7 mouse cellular contexts compared by ENCODE assay signal in genomic region chr12:85200929-85201829, GRCm38 (mm10). TPM values are rescaled to one million over a fixed set of nuclear protein-coding genes. Genes with fewer than 3 reads are reported as not detected.
A peak's percentile ranks its signal among the peaks of the same experiment; 100 is the strongest.
DNase-seq lines count a peak whose midpoint lies in the region; ATAC-seq and TF ChIP-seq lines count a peak whose summit lies in the region.

No protein-coding gene starts in this region.

- H3K9me3 ChIP-seq in stomach, embryonic 14.5 days (ENCODE audit: control insufficient read depth, low read depth, low read length) = no peaks in the 10 kb centered on the region
- no peaks in the 10 kb centered on the region for H3K9me3 ChIP-seq in stomach, postnatal 0 days (ENCODE audit: control insufficient read depth, low read length)
- no peaks in the 10 kb centered on the region for H3K9me3 ChIP-seq in lung, embryonic 14.5 days (ENCODE audit: low read depth, low read length)

- no peak overlapping the region for H3K9ac ChIP-seq in stomach, embryonic 14.5 days (replicated peaks; ENCODE audit: low read depth, low read length)
- no peak overlapping the region for H3K9ac ChIP-seq in stomach, postnatal 0 days (ENCODE audit: low read length)
- H3K9ac ChIP-seq in lung, embryonic 14.5 days = peak overlapping the region; percentile 16; the same call in 1 of the 2 replicates

- H3K4me3 ChIP-seq in stomach, embryonic 14.5 days (ENCODE audit: low read depth, low read length) = no peak overlapping the region
- no peak overlapping the region for H3K4me3 ChIP-seq in stomach, postnatal 0 days (ENCODE audit: low read depth, low read length)
- H3K4me3 ChIP-seq in embryonic fibroblast, embryonic 13.5 days (ENCODE audit: insufficient read depth, low read length) = no peak overlapping the region
- no peak overlapping the region for H3K4me3 ChIP-seq in lung, embryonic 14.5 days (ENCODE audit: low read depth, low read length)

- 22% methylated on average over 24 of the region's 24 CpGs for WGBS in stomach, embryonic 14.5 days
- WGBS in stomach, postnatal 0 days = 33% methylated on average over 24 of the region's 24 CpGs
- WGBS in lung, embryonic 14.5 days = 14% methylated on average over 24 of the region's 24 CpGs

- no peak for TF ChIP-seq POLR2A in embryonic fibroblast, embryonic 13.5 days (IDR thresholded peaks at IDR 0.05; ENCODE audit: low read depth, low read length)

- no peaks in the 10 kb centered on the region for H3K36me3 ChIP-seq in stomach, embryonic 14.5 days (ENCODE audit: control insufficient read depth, insufficient read depth, low read length)
- H3K36me3 ChIP-seq in stomach, postnatal 0 days (ENCODE audit: control insufficient read depth, insufficient read depth, low read length) = no peaks in the 10 kb centered on the region
- no peaks in the 10 kb centered on the region for H3K36me3 ChIP-seq in lung, embryonic 14.5 days (ENCODE audit: insufficient read depth)

- no peak overlapping the region for H3K4me2 ChIP-seq in stomach, embryonic 14.5 days (replicated peaks; ENCODE audit: low read depth, low read length)
- H3K4me2 ChIP-seq in stomach, postnatal 0 days (replicated peaks; ENCODE audit: low read depth) = no peak overlapping the region
- H3K4me2 ChIP-seq in lung, embryonic 14.5 days = peak overlapping the region; percentile 27; the same call in 1 of the 2 replicates

- H3K27ac ChIP-seq in stomach, embryonic 14.5 days (ENCODE audit: low read length) = peak overlapping the region; percentile 33; the same call in 1 of the 2 replicates
- H3K27ac ChIP-seq in stomach, postnatal 0 days (replicated peaks) = no peak overlapping the region
- H3K27ac ChIP-seq in embryonic fibroblast, embryonic 13.5 days (ENCODE audit: insufficient read depth, low read length) = 0 out of 2 replicates have a peak overlapping the region, but pooled peaks have one; percentile 2
- peak overlapping the region; percentile 65 for H3K27ac ChIP-seq in lung, embryonic 14.5 days (ENCODE audit: low read depth)

- no peak for TF ChIP-seq EP300 in stomach, postnatal 0 days (optimal IDR thresholded peaks at IDR 0.05)

- TF ChIP-seq CTCF in stomach, postnatal 0 days (IDR thresholded peaks at IDR 0.05; ENCODE audit: low read depth) = no peak; the same call in 1 of the 2 replicates
- TF ChIP-seq CTCF in embryonic fibroblast, embryonic 13.5 days (IDR thresholded peaks at IDR 0.05; ENCODE audit: borderline replicate concordance, insufficient read depth, low read length) = no peak
- peak; percentile 16; the same call in 1 of the 2 replicates for TF ChIP-seq CTCF in lung, embryonic 14.5 days (IDR thresholded peaks at IDR 0.05; ENCODE audit: low read depth)

- H3K4me1 ChIP-seq in stomach, embryonic 14.5 days (ENCODE audit: control insufficient read depth, insufficient read depth, low read length) = peaks cover 26% of the 10 kb centered on the region
- no peaks in the 10 kb centered on the region for H3K4me1 ChIP-seq in stomach, postnatal 0 days (replicated peaks; ENCODE audit: control insufficient read depth, insufficient read depth)
- H3K4me1 ChIP-seq in embryonic fibroblast, embryonic 13.5 days (ENCODE audit: control insufficient read depth, insufficient read depth, low read length) = peaks cover 13% of the 10 kb centered on the region
- peaks cover 25% of the 10 kb centered on the region for H3K4me1 ChIP-seq in lung, embryonic 14.5 days (ENCODE audit: insufficient read depth)

- DNase-seq in stomach, postnatal 0 days (ENCODE audit: low spot score) = no peak
- DNase-seq in lung, embryonic 14.5 days = no peak
- DNase-seq in retina, postnatal 7 days (ENCODE audit: low read depth, low spot score) = peak; percentile 58
- no peak for DNase-seq in adrenal gland, postnatal 36 days
- no peak for DNase-seq in heart, adult 18-20 months

- ATAC-seq in stomach, embryonic 14.5 days (ENCODE audit: insufficient number of reproducible peaks, insufficient read depth, low FRiP score, low read depth) = no peak
- no peak for ATAC-seq in stomach, postnatal 0 days (ENCODE audit: low FRiP score, low TSS enrichment)
- ATAC-seq in lung, embryonic 14.5 days (ENCODE audit: insufficient read depth) = no peak

- no peaks in the 10 kb centered on the region for H3K27me3 ChIP-seq in stomach, embryonic 14.5 days (ENCODE audit: control insufficient read depth, insufficient read depth, low read length)
- H3K27me3 ChIP-seq in stomach, postnatal 0 days (ENCODE audit: control insufficient read depth, insufficient read depth, low read length) = no peaks in the 10 kb centered on the region
- no peaks in the 10 kb centered on the region for H3K27me3 ChIP-seq in lung, embryonic 14.5 days (ENCODE audit: insufficient read depth, low read length)

RNA-seq across cellular contexts. Expression of gene Eif2b2, which starts 18.1 kb away (rescaled TPM):
- polyA plus RNA-seq in stomach, embryonic 14.5 days (2014; fragmentation: Nextera tagmentation; extraction: Ambion mirVana) = 81.1 and 82.5 TPM in 2 replicates
- polyA plus RNA-seq in stomach, postnatal 0 days (2015; fragmentation: Nextera tagmentation; extraction: Ambion mirVana) = 50.8 and 58.7 TPM in 2 replicates
- polyA plus RNA-seq in embryonic fibroblast, embryonic 13.5 days (2011; ENCODE audit: insufficient read length, low read depth, missing spikeins) = 51.1 and 54.8 TPM in 2 replicates
- 91.4 and 99.9 TPM in 2 replicates for polyA plus RNA-seq in lung, embryonic 14.5 days (2014; fragmentation: Nextera tagmentation; extraction: Ambion mirVana)
- total RNA-seq in adrenal gland, postnatal 36 days (2021) = 10 to 100 TPM; 82.1 to 85.3 TPM
- total RNA-seq in heart, adult 18-20 months (2021) = 10 to 100 TPM; 43.5 to 48.3 TPM

RNA-seq across cellular contexts. Expression of gene Pgf, which starts 23.6 kb away (rescaled TPM):
- polyA plus RNA-seq in stomach, embryonic 14.5 days (2014; fragmentation: Nextera tagmentation; extraction: Ambion mirVana) = 18.2 and 21.8 TPM in 2 replicates
- polyA plus RNA-seq in stomach, postnatal 0 days (2015; fragmentation: Nextera tagmentation; extraction: Ambion mirVana) = 3.0 and 3.5 TPM in 2 replicates
- polyA plus RNA-seq in embryonic fibroblast, embryonic 13.5 days (2011; ENCODE audit: insufficient read length, low read depth, missing spikeins) = 3.7 and 6.6 TPM in 2 replicates
- polyA plus RNA-seq in lung, embryonic 14.5 days (2014; fragmentation: Nextera tagmentation; extraction: Ambion mirVana) = 10.9 and 14.6 TPM in 2 replicates
- 1 to 10 TPM in 1 of 2 experiments, under 1 TPM in 1; 0.43 to 2.1 TPM for total RNA-seq in adrenal gland, postnatal 36 days (2021)
- total RNA-seq in heart, adult 18-20 months (2021) = 1 to 10 TPM; 3.8 to 5.3 TPM

RNA-seq across cellular contexts. Expression of gene Rps6kl1, which starts 50.1 kb away (rescaled TPM):
- polyA plus RNA-seq in stomach, embryonic 14.5 days (2014; fragmentation: Nextera tagmentation; extraction: Ambion mirVana) = 1.5 and 1.8 TPM in 2 replicates
- 0.65 and 0.75 TPM in 2 replicates for polyA plus RNA-seq in stomach, postnatal 0 days (2015; fragmentation: Nextera tagmentation; extraction: Ambion mirVana)
- polyA plus RNA-seq in embryonic fibroblast, embryonic 13.5 days (2011; ENCODE audit: insufficient read length, low read depth, missing spikeins) = not detected in 2 replicates
- 0.91 and 1.0 TPM in 2 replicates for polyA plus RNA-seq in lung, embryonic 14.5 days (2014; fragmentation: Nextera tagmentation; extraction: Ambion mirVana)
- total RNA-seq in adrenal gland, postnatal 36 days (2021) = under 1 TPM; 0.46 to 0.50 TPM
- total RNA-seq in heart, adult 18-20 months (2021) = 1 to 10 TPM; 1.4 to 2.1 TPM
